Mouse (Mus musculus) lung, postnatal 0 days (tissue): ENCODE results near the gene Phb2.

Experiments used
- CTCF ChIP-seq: IDR thresholded peaks from 2 replicates; pipeline ENCODE4 v1.5.1; 2016; ENCODE audit warnings: antibody characterized with exemption, mild to moderate bottlenecking
- EP300 ChIP-seq: IDR thresholded peaks from 2 replicates; pipeline ENCODE4 v1.6.1; 2016; ENCODE audit warnings: antibody characterized with exemption, mild to moderate bottlenecking, control low read depth

DNA sequence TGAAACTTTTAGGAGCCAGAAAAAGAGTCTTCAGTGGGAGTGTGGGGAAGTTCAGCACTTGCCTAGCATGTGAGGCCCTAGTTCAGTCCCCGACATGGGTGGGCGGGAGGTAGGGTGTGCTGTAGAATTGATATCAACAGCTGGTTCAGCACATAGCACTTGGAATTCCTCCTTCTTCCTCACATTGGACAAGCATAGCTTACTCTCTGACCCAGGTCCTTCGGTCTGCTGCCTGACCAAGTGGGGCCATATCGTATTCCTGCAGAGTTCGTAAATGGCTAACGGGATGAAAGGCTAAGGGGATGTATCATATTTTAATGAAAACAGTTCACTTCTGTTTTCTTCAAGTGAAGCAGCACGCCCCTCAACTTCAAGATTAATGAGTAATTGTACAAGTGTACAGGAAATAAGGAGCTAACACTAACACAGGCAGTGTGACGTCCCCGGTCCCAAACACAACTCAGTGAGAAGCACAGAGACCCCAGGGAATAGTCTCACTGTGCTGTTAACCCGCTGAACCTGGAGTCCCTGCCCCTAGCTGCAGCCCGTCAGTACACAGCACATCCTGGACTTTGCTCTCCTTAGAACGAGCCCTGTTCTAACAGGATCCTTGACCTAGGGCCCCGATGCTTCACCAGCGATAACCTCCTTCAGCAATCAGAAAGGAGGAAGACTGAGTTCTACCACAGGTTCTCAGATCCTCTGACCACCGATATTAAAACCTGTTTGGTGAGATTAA lies 18.7 kb upstream of the Phb2 start:
- no peak for TF ChIP-seq CTCF
- no peak for TF ChIP-seq EP300
